Mouse (Mus musculus): ENCODE data around the gene Atp8b3.

GRCm38 (mm10) chr10:80552364-80552763 is 13.4 kb upstream of the Atp8b3 start:
- TF ChIP-seq CTCF (IDR thresholded peaks at IDR 0.05; ENCODE audit: low read depth) (no peak), EP300 (IDR thresholded peaks at IDR 0.05; ENCODE audit: low read depth) (no peak)
